Mouse (Mus musculus) embryo, embryonic 10.5 days (tissue): ENCODE measurements at regions not wholly inside any gene's neighbourhood (a gene's known extent, or its start where the extent isn't known, plus 50 kb on each side); places are given as distances from the start of the nearest gene placed in this dataset.
A peak's percentile ranks its signal among the peaks of the same experiment; 100 is the strongest.

Source experiments
- DNase-seq: peaks from one replicate; pipeline ENCODE4 v3.0.0-alpha.2; 2015; ENCODE audit warnings: low spot score

- DNase-seq = peak; percentile 27
Measured at GRCm38 (mm10) chr9:94378835-94379234, 159.0 kb downstream of the 1190002N15Rik start.

- no peak for DNase-seq
Measured at GRCm38 (mm10) chr9:94378291-94378690, 159.6 kb downstream of the 1190002N15Rik start.

GRCm38 (mm10) chr9:94377346-94378039, 160.4 kb downstream of the 1190002N15Rik start:
- peak; percentile 50 for DNase-seq

GRCm38 (mm10) chr9:94370976-94371375, 166.9 kb downstream of the 1190002N15Rik start:
- DNase-seq = no peak

DNA sequence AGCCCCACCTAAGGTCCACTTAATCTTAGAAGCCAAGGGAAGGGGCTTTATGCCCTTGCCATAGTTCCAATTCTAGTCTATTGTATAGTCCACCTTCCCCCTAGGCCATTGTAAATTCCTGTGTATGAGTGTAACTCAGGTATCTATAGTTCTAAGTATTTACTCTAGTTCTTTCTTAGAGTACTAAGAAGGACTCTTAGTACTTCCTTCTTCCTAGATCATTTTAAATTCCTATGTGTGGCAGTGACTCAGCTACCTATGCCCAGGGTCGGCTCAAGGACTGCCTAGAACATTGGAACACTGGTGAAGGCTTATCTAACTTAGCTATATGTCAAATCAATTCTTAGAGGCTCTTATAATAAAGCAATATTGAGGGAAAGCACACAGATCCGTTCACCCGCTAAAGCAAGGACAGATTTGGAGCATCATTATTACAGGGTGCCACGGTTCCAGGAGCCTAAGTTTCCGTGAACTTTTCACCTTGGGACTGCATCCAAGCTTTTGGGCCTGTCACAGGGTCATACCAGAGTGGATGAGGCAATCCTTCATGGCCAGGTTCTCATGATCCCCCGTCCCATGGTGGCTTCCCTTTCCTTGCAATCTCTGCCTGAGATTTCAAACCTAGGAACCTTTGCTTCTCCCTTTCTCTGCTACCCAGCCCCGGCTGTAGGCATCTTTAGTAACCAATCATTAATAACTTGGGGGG, 169.5 kb downstream of the 1190002N15Rik start:
- DNase-seq = no peak

DNA sequence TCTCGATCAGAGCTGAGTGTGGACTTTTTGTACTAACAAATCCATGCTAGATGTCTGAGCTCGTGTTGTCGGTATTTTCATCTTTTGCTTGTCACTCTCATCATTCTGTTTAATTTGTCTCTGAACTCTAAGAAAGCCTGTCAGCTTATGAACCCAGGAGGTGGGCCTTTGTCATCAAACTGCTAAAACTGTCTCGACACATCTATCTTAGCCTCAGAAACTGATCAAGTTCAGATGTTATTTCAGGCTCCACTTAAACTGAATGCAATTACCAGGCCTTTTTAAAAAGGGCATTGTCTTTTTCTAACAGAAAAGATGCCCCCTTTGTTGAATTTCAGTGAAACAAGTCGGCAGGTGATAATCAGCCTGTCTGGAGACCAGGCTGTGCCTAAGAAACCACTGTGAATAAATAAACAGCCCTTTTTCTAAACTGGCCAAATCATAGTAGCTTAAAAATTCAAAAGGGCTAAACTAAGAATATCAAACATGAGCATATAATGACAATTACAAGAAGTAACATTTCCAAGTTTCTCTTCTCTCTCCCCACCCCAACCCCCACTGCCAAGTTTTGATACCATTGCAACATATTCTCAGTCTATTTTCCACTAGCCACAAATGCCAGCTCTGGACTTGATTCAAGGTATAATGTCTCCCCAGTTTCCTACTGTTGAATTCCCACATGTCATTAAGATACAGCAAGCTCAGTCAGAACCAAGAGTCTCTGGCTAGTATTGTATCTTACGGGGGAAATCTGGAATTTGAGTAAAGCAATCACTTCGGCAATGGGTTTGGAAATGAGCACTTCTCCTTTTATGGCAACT, 175.8 kb downstream of the 1190002N15Rik start:
- DNase-seq = no peak

GRCm38 (mm10) chr9:94361011-94361410, 176.9 kb downstream of the 1190002N15Rik start:
- no peak for DNase-seq

DNA sequence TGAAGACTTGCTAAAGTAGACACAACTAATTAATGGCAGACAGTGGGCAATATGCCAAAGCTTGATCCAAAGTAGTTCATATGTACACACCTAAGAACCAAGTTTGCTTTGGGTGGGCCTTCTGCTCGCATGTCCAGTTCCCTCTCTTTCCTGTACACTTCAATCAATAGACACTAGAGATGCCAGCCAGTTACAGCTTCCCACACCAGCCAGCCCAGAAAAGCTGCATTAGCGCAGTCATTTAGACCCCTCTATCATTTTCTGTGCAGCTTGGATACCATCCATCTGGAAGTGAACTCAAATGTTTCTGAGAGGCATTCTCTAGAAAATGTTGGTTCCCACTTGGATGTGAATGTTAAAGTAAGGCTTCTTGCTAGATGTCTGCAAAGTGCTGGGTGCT, 179.7 kb downstream of the 1190002N15Rik start:
- DNase-seq = no peak

GRCm38 (mm10) chr9:94342011-94342410, 195.9 kb downstream of the 1190002N15Rik start:
- no peak for DNase-seq

GRCm38 (mm10) chr9:94341531-94341930, 196.3 kb downstream of the 1190002N15Rik start:
- no peak for DNase-seq

GRCm38 (mm10) chr9:94333450-94333849, 204.4 kb downstream of the 1190002N15Rik start:
- DNase-seq = no peak

DNA sequence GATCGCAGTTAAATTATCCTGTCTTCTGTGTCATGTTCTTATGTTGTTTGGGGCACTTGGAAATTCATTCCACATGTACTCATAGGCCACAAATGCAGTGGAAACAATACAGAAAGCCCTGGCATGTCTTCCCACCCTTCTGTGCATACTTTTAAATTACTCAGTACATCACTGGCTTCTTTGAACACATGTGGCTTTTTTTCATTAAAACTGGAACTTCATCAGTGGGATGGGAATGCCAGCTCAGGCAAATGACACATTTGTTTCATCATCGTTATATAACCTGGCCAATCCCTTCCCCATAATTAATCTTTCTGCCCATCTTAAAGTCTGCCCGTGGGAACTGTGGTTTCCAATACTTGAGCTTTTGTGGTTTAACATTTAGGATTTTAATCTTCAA, 214.9 kb downstream of the 1190002N15Rik start:
- DNase-seq = no peak

GRCm38 (mm10) chr9:94302575-94302974, 235.3 kb downstream of the 1190002N15Rik start:
- DNase-seq = no peak

- DNase-seq = no peak
Measured at GRCm38 (mm10) chr9:94301896-94302295, 236.0 kb downstream of the 1190002N15Rik start.

DNA sequence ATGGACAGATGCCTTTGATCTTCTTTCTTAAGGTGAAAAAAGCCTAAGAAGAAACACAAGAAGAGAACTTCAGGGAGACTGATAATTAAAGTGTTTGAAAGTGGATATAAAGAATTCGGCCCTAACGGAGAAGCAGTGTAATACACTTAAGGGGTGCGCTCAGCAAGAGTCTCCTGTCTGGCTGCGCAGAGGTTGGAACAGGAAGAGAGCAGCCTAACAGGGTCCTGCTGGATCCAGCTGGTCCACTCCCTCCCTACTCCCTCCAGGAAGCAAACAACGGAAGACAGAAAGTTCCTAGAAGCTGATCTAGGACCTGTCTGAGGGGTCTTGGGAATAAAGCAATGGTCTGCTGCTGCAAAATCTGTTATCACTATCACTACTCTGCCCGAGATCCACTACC, 242.4 kb downstream of the 1190002N15Rik start:
- DNase-seq = no peak

DNA sequence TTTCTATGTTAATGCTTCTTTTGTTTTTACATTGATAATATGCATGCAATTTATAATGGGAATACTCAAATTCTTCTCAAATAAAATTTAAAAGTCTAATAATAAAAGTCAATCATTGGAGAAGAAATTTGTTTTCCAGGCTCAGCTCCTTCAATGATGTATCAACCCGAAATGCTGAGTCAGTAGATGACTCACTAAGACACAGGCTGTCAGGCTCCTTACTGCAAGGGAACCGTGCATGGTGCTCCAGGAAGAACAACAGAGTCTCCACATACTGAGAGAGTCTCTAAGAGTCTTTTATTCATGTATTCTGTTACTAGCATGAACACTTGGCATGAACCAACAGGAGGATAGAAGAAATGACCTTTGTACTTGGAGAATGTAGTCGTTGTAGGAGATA, 245.7 kb downstream of the 1190002N15Rik start:
- no peak for DNase-seq

GRCm38 (mm10) chr9:94289546-94289945, 248.3 kb downstream of the 1190002N15Rik start:
- no peak for DNase-seq

DNA sequence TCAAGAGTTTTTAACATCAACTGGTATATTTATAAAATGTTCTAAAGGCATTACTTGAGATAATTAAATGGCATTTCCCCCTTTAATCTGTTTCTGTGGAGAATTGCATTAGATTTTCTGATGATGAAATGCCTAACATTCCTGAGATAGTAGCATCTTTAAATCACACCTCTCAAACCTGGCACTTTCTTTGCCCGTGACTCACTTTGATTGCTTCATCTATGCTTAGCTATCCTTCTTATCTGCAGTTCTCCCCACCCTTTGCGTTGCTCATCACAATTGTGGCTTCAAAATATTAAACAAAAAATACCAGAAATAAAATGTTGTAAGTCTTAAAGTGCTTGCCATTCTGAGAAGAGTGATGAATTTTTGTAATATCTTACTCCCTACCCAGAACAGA, 250.3 kb downstream of the 1190002N15Rik start:
- no peak for DNase-seq

DNA sequence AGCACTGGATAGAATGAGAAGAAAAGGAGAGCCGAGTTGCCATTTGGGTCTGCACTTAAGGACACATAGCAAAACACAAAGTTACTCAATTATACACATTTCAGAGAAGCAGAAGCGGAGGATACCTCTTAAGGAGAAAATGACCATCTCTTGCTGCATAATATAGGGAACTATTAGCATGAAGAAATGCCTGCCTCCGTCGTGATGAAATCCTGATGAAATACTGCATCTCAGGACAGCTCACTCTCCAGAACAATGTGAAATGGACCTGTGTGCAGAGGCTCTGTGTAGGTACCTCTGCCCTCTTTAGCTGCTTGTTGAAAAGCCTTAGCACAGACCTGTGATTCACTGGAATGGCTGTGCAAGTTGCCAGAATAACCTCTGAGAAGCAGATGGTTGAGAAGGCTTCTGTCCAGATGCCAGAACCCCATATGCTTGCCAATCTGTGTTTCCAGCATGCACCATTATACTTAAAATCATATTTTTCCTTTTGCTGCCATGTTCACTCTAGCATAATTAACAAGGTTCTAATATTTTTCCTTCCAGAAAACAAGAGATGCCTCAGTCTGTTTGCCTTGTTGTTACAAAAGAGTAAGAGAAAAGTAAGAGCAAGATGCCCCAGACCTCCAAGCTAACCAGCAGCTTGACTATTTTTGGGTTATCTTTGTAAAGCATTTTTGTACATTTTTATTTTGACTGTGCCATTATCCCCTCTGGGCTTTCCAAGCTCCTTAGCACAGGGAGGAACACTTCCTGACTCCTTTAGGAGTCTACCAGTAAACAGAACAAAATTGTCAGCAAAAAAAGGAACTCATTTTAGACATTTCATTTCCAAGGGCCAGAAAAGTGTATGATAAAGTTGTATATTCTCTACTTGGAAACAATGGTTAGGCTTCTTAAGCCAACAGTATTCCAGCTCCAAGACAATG, 259.0 kb downstream of the 1190002N15Rik start:
- DNase-seq = no peak

- no peak for DNase-seq
Measured at GRCm38 (mm10) chr9:94277096-94277495, 260.8 kb downstream of the 1190002N15Rik start.

GRCm38 (mm10) chr9:94269213-94269612, 268.7 kb downstream of the 1190002N15Rik start:
- peak; percentile 8 for DNase-seq

- DNase-seq = no peak
Measured at GRCm38 (mm10) chr9:94267243-94267642, 270.6 kb downstream of the 1190002N15Rik start.
